In genomic region chr14:16170226-16170625, GRCm38 (mm10) we compare ENCODE assay signal across 25 mouse cellular contexts.
DNase-seq lines count a peak whose midpoint lies in the region; ATAC-seq and TF ChIP-seq lines count a peak whose summit lies in the region.
"Had no signal": no experiment of that assay in that cellular context is flagged by ENCODE, and none has a peak within 500 bp of the region (broad histone marks: within the 10 kb centered on the region; RNA-seq: fewer than 3 reads in every experiment).

No protein-coding gene starts in this region.

- H3K27ac ChIP-seq in spleen, adult 2 months (ENCODE audit: insufficient read depth, low read length): peak overlapping the region; percentile 78; the same call in 1 of the 2 replicates
- H3K27ac ChIP-seq in embryonic facial prominence, embryonic 10.5 days (replicated peaks): no peak overlapping the region
- H3K27ac ChIP-seq: embryonic facial prominence, embryonic 12.5 days; forebrain, embryonic 12.5 days; gastrocnemius, adult 2 months; heart, embryonic 15.5 days; hindbrain, postnatal 0 days; left cerebral cortex, adult 2 months; limb, embryonic 15.5 days; liver, embryonic 14.5 days; lung, embryonic 15.5 days; midbrain, embryonic 10.5 days had no signal

- H3K27me3 ChIP-seq in spleen, adult 2 months (ENCODE audit: control insufficient read depth, insufficient read depth, low read length): no peaks in the 10 kb centered on the region
- H3K27me3 ChIP-seq in embryonic facial prominence, embryonic 10.5 days (replicated peaks; ENCODE audit: low read depth, poor library complexity, severe bottlenecking): no peaks in the 10 kb centered on the region
- H3K27me3 ChIP-seq: embryonic facial prominence, embryonic 12.5 days; forebrain, embryonic 12.5 days; heart, embryonic 15.5 days; limb, embryonic 15.5 days; lung, embryonic 15.5 days had no signal

- 9% methylated on average over 1 of the region's 1 CpGs for WGBS in spleen, adult 2 months
- 68% methylated on average over 1 of the region's 1 CpGs for WGBS in embryonic facial prominence, embryonic 10.5 days

- no peak for DNase-seq in spleen, adult 2 months (ENCODE audit: low read depth in 1 of 2, low spot score in 2 of 2)
- no peak for DNase-seq in spleen, adult 18-20 months
- DNase-seq in CD4-positive helper T cell, adult 2 months (ENCODE audit: low read depth, low spot score): peak; percentile 50
- DNase-seq in thymus, postnatal 14 days: peak; percentile 48
- DNase-seq in embryonic facial prominence, embryonic 10.5 days (ENCODE audit: low spot score): no peak
- no peak for DNase-seq in kidney, postnatal 36 days
- DNase-seq: adrenal gland, adult 2 months; cerebellum, adult 11-12 months; cerebellum, postnatal 14 days; gastrocnemius, adult 2 months; kidney, adult 11 months; layer of hippocampus, adult 9-11 months; left cerebral cortex, postnatal 4 days had no signal

- no peaks in the 10 kb centered on the region for H3K36me3 ChIP-seq in spleen, adult 2 months (ENCODE audit: control insufficient read depth, insufficient read depth, low read length)
- no peaks in the 10 kb centered on the region for H3K36me3 ChIP-seq in embryonic facial prominence, embryonic 10.5 days (replicated peaks)
- H3K36me3 ChIP-seq: embryonic facial prominence, embryonic 12.5 days; forebrain, embryonic 12.5 days; heart, embryonic 15.5 days; limb, embryonic 15.5 days; lung, embryonic 15.5 days; midbrain, embryonic 10.5 days had no signal

- no peaks in the 10 kb centered on the region for H3K9me3 ChIP-seq in embryonic facial prominence, embryonic 10.5 days
- H3K9me3 ChIP-seq: embryonic facial prominence, embryonic 12.5 days; forebrain, embryonic 12.5 days; heart, embryonic 15.5 days; limb, embryonic 15.5 days; lung, embryonic 15.5 days; midbrain, embryonic 10.5 days had no signal

- no peak for TF ChIP-seq POLR2A in spleen, adult 2 months (IDR thresholded peaks at IDR 0.05; ENCODE audit: low read depth, low read length)

- no peak overlapping the region for H3K4me3 ChIP-seq in spleen, adult 2 months (ENCODE audit: extremely low read depth, insufficient read depth, insufficient read length)
- no peak overlapping the region for H3K4me3 ChIP-seq in embryonic facial prominence, embryonic 10.5 days
- H3K4me3 ChIP-seq: embryonic facial prominence, embryonic 12.5 days; forebrain, embryonic 12.5 days; gastrocnemius, adult 2 months; heart, embryonic 15.5 days; left cerebral cortex, adult 2 months; limb, embryonic 15.5 days; lung, embryonic 15.5 days; midbrain, embryonic 10.5 days; myocyte had no signal

- TF ChIP-seq CTCF in spleen, adult 2 months (IDR thresholded peaks at IDR 0.05; ENCODE audit: extremely low read depth, insufficient read depth, insufficient read length, insufficient replicate concordance): no peak

- H3K4me1 ChIP-seq in spleen, adult 2 months (ENCODE audit: control insufficient read depth, insufficient read depth, insufficient read length): peaks cover 37% of the 10 kb centered on the region
- H3K4me1 ChIP-seq in embryonic facial prominence, embryonic 10.5 days: no peaks in the 10 kb centered on the region
- H3K4me1 ChIP-seq: embryonic facial prominence, embryonic 12.5 days; forebrain, embryonic 12.5 days; heart, embryonic 15.5 days; limb, embryonic 15.5 days; lung, embryonic 15.5 days; midbrain, embryonic 10.5 days had no signal

- ATAC-seq in activated CD4-positive, CD25-positive, alpha-beta regulatory T cell, adult 4 months: peak; percentile 50
- ATAC-seq: hindbrain, postnatal 0 days; midbrain, embryonic 16.5 days had no signal

Comparison
In these comparisons a context has a peak if more than half of its experiments do, and no peak if none do; other contexts are left out.
1. DNase-seq: peak in CD4-positive helper T cell, adult 2 months (single experiment) and thymus, postnatal 14 days (single experiment); none in spleen, adult 2 months (0 of 2), spleen, adult 18-20 months (0 of 2), embryonic facial prominence, embryonic 10.5 days (single experiment) and kidney, postnatal 36 days (0 of 2).